Mouse (Mus musculus) ES-Bruce4 (cell line): ENCODE results near the gene Dennd5a.

Experiments used
- CTCF ChIP-seq: IDR thresholded peaks from one replicate; pipeline ENCODE4 v1.8.1; 2011; ENCODE audit warnings: low read depth, low read length
- EP300 ChIP-seq: IDR thresholded peaks from 2 replicates; pipeline ENCODE4 v1.6.1; 2011; ENCODE audit warnings: low read depth, low read length; ENCODE audit not compliant: insufficient read depth
- POLR2A ChIP-seq: IDR thresholded peaks from one replicate; pipeline ENCODE4 v1.8.1; 2011; ENCODE audit warnings: low read length; ENCODE audit not compliant: insufficient read depth

DNA sequence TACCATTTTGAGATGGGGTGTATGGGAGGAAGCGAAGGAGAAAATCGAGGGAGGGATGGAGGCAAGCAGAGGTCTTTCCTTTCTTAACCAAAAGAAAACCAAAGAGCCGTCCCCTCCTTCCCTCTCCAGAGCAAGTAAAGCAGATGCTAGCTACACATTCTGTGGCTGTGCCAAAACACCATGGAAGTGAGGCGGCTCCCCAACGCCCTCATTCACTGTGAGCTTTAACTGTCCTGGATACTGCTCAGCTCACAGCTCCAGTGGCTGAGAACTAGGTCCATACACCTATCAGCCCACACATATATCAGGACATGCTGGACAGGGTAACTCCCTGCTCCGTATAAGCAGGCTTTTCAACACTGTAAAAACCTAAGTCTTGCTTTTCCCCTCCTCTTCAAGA is 31.9 kb downstream of the Dennd5a start:
- no peak for TF ChIP-seq CTCF
- no peak for TF ChIP-seq POLR2A
- no peak for TF ChIP-seq EP300
